Mouse (Mus musculus) embryonic stem cell, embryonic (primary cell): ENCODE data around the gene Ckmt1.

Source experiments
- CTCF ChIA-PET, 4 experiments: fragments of 300-600 bp in 2 of 4; fragments of 350-600 bp in 2 of 4; sonication (Branson Sonifier 250); formaldehyde crosslinking; loops; one replicate each; lab custom pipeline; 2022; ENCODE audit warnings: inconsistent platforms in 2 of 4; lab: Charles Lee
- POLR2A ChIA-PET, 4 experiments: fragments of 300-600 bp in 2 of 4; fragments of 350-600 bp in 2 of 4; sonication (Branson Sonifier 250); formaldehyde crosslinking; loops; one replicate each; lab custom pipeline; 2022; ENCODE audit warnings: antibody characterized with exemption in 4 of 4, inconsistent platforms in 1 of 4; lab: Charles Lee

The Ckmt1 gene

DNA sequence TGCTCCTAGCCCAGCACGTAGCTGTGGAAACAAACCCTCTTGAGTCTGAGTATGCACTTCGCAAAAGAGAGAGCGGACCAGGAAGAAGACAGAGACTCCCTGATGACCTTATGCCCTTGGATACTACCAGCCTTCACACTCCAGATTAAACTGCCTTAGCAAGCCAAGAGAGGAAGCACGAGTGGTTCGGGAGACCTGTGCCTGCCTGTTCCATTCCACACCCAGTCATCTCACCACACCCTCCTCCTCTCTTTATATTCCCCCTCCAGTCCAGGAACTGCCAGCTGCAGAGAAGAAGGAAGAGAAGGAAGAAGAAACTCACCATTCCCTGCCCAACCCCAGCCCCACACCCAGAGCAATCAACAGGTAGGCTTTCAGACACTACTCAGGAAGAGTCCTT, at the start of gene Ckmt1:
TSS of gene Ckmt1 (plus strand) at position 221 of the 400 bp plus-strand sequence.
- ChIA-PET POLR2A (interaction anchor here in 2 of 4 experiments (0.8 to 2.3 kb wide), 20 partner anchors 10 to 449 kb away, joined by 3 to 15 read pairs (median 3); partner anchors contain the start of genes Catsper2 (in 2 of the 2), Pdia3 (in 2 of the 2), Adal (in 1 of the 2) and Frmd5 (in 1 of the 2)), CTCF (interaction anchor here in 2 of 4 experiments (0.6 to 1.3 kb wide), 3 partner anchors 36 to 68 kb away, joined by 3 to 5 read pairs (median 3); partner anchors contain the start of gene Map1a (in 1 of the 2))

DNA sequence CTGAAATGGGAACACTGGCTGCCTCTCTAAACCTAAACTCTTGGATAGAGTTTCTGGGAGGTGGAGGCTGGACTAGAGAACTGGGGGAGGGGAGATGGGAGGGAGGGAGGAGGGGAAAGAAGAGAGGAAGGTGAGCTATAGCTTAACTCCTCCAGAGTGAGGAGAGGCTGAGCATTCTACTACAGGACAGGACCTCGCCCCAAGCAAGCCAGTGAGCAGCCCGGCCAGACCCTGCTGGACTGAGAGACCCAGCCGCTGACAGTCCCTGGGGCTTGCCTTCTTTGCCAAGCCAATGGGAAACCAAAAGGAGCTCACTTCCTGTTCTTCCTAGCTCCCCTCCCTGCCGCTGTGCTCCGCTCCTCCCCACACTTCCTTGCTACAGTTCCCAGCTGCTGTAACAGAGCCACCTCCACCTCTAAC, 48.5 kb upstream of the Ckmt1 start:
- CTCF ChIA-PET, result interaction anchor here in 3 of 4 experiments (0.6 to 1.7 kb wide), 5 partner anchors 10 to 1704 kb away, joined by 3 to 4 read pairs (median 3); partner anchors contain the start of gene Map1a (in 1 of the 3)
- POLR2A ChIA-PET, result interaction anchor here (0.6 to 2.9 kb wide), 21 partner anchors 9 to 1400 kb away, joined by 3 to 13 read pairs (median 4); partner anchors contain the start of genes Map1a (in 3 of the 4), Lcmt2 (in 1 of the 4), Trp53bp1 (in 1 of the 4) and Tubgcp4 (in 1 of the 4)

DNA sequence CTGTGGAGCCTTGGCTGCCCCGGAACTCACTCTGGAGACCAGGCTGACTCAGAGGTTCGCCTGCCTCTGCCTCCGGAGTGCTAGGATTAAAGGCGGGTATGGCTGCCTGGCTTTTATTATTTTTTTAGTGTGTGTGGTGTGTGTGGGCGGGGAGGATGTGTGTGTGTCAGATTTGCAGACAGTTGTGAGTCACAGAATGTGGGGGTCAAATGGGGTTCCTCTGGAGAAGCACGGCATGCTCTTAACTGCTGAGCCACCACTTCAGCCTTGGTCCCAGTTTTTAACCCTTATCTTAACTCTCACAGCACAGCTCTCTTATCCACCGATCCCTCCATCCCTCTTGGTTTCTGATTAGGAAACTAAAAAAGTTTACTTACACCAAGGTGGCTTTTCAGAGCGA, 41.2 kb upstream of the Ckmt1 start:
- CTCF ChIA-PET, result interaction anchor here in 1 of 4 experiments (0.6 kb wide), 1 partner anchor 653 kb away, joined by 3 read pairs; no protein-coding TSS in a partner anchor

DNA sequence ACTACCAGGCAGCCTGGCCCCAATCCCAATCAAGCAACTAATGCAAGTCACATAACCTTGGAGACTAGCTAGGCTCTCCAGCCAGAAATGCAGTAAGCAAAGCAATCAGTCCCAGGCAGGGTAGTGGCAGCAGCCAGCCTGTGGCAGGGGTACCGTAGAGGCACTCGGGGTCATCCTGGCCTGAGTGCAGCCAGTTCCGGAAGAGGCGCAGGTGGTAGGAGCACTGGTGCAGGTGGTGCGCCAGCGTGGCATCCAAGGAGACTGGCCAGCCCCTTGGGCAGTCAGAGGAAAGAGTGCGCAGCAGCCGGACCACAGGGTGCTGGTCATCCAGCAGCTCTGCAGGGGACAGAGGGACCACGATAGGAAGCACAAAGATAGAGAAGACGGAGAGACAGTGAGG, 34.5 kb upstream of the Ckmt1 start:
- POLR2A ChIA-PET, result interaction anchor here in 1 of 4 experiments (1.5 to 3.3 kb wide), 2 partner anchors 11 to 18 kb away, joined by 3 to 14 read pairs; no protein-coding TSS in a partner anchor
- CTCF ChIA-PET, result interaction anchor here in 1 of 4 experiments (1.5 kb wide), 1 partner anchor 14 kb away, joined by 3 read pairs; no protein-coding TSS in a partner anchor

More for the DNA sequence above, 41.2 kb upstream of the Ckmt1 start:
- POLR2A ChIA-PET, result interaction anchor here in 2 of 4 experiments (0.6 to 1.6 kb wide), 3 partner anchors 10 to 864 kb away, joined by 3 to 6 read pairs (median 3); no protein-coding TSS in a partner anchor

DNA sequence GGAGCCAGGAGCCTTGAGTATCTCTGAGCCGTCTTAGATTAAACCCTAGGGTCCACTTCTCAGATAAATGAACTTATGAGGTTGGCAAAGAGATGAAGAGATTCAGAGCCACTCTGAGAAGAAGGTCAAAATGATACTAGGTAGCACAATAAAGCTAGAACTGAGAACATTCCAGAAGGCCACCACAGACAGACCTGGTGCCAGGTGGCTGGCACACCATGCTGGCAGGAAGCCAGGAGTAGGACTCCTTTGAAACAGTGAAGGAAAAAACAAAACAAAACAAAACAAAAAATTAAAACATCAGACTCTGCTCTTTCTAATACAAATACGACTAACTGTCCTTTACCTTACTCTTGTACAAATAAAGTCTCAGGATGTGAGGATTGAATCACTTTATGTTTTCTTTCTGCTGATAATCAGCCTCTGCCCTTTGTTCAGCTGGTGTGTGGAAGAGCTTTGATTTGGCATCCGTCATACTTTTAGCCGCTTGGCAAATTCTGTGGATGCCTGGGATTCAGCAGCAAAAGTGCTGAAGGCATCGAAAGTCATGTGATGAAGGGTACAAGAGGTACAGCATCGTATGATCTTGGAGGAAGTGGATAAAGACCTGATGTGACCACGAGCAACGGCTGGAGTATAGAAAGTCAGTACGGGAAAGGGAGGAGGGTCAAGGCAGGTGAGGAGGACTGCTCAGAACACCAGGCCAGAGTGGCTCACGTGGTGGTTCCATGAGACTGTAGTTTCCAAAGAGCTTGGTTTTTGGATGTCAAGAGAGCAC, 33.6 kb upstream of the Ckmt1 start:
- ChIA-PET CTCF (interaction anchor here in 3 of 4 experiments (0.8 to 1.5 kb wide), 3 partner anchors 14 to 73 kb away, joined by 3 to 5 read pairs (median 3); no protein-coding TSS in a partner anchor), POLR2A (interaction anchor here in 2 of 4 experiments (0.8 to 3.3 kb wide), 4 partner anchors 10 to 184 kb away, joined by 3 to 14 read pairs (median 3); partner anchors contain the start of genes Adal (in 1 of the 2) and Lcmt2 (in 1 of the 2))

DNA sequence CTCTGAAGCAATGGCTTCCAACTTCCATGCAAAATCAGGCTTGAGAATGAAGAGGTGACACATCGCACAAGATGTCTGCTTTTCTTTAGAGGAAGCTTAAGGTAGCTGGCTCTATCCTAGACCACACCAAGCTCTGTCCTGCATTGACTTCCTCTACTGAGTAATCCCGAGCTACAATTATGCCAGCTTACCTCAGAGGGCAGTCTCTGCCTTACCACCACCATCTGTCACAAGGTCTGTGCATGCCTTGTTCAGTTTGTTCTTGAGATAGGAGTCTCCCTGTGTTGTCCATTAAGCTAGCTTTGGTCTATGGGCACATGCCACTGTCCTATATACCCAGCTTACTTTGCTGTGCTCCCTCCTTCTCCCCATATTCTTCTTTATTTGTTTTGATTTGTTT, 28.0 kb upstream of the Ckmt1 start:
- ChIA-PET POLR2A (no interaction called here), CTCF (no interaction called here)

DNA sequence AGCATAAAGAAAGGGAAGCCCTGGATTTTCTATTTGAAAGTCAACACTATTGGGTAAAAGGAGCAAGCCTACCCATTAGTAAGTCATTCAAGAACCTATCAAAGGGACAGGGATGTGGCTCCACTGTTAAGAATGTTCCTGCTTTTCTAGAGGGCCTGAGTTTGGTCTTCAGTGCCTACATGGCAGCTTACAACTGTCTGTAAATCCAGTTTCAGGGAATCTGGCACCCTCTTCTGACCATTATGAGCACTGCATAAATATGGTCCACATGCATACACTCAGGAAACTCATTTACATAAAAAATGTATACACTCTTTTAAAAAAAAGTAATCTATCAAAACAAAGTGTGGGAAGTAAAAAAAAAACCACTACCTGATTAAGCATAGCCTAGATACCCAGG, 18.5 kb upstream of the Ckmt1 start:
- ChIA-PET POLR2A (interaction anchor here in 1 of 4 experiments (0.6 kb wide), 1 partner anchor 34 kb away, joined by 5 read pairs; no protein-coding TSS in a partner anchor), CTCF (interaction anchor here in 3 of 4 experiments (0.6 to 1.7 kb wide), 7 partner anchors 15 to 272 kb away, joined by 3 to 8 read pairs (median 3); no protein-coding TSS in a partner anchor)

DNA sequence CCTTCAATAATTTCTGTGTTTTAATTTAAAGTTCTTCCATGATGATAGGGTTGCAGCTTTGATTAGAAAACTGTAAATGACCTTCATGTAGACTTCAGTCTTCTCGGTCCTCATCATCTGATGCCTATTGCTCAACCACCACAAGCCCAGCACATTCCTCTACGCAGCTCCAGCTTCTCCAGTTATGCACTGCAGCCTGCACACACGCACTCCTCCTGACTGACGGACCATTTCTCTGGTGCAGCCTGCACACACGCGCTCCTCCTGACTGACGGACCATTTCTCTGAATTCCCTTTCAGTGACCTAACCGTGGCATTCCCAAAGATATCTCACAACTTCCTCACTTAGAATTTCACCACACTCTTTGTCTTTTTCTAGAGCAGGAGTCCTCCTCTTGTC, 4.4 kb upstream of the Ckmt1 start:
- CTCF ChIA-PET, result no interaction called here
- POLR2A ChIA-PET, result interaction anchor here in 2 of 4 experiments (0.8 to 2.6 kb wide), 5 partner anchors 10 to 213 kb away, joined by 3 to 12 read pairs (median 4); partner anchors contain the start of gene Adal (in 1 of the 2)

DNA sequence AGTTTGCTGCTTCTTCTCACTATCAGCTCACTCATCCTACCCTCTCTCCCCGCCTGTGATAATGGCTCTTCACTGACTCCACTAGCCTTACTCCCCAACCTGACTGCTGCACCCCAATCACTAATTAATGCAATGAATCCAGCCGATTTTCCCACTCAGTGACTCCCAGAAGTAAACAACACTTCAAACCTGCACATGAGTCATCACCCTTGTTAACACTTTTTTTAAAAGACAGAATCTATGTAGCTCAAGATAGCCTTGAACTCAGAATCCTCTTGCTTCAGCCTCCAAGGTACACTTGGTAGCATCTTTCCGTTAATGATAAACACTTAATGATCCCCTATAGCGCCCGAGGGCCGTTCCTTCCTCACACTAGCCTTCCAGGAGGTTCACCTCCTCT, 3.1 kb upstream of the Ckmt1 start:
- POLR2A ChIA-PET, result interaction anchor here in 2 of 4 experiments (1.1 to 2.6 kb wide), 7 partner anchors 8 to 215 kb away, joined by 3 to 12 read pairs (median 4); partner anchors contain the start of genes Adal (in 1 of the 2) and Zscan29 (in 1 of the 2)
- CTCF ChIA-PET, result interaction anchor here in 1 of 4 experiments (0.8 kb wide), 1 partner anchor 14 kb away, joined by 3 read pairs; no protein-coding TSS in a partner anchor

DNA sequence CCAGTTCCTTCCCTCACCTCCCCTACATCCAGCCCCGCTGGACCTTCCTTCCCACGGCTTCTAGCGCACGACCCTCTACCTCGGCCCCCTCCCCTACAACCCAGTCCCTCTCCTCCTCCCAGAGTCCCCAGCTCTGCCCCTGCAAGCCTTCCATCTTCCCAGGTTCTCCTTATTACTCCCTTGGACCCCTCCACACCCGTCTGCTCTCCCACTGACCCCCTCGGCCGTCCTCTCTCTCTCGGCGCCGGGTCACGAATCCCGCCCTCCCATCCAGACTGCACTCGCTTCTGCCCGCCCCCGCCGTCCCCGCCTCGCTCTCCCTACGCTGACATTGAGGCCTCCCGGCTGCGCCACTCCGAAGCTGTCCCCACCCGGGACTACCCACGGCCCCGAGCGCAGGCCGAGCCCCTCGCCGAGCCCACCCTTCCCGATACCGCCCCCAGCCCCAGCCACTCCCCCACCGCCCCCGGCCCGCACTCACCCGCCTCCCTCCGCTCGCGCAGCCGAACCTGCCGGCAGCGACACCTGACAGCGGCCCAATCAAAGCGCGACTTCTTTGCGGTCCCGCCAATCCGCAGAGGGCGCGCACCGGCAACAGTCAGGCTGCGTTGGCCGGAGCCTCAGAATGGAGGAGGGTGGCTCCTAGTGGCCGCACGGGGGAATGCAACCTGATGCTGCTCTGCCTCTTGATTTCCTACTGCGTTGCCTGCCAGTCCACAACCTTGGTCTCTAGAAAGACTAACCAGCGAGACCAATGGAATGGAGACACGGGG, 2.5 kb upstream of the Ckmt1 start, which contains the start of gene Ppip5k1:
TSS of gene Ppip5k1 (minus strand) at position 577 of the 773 bp plus-strand sequence.
- CTCF ChIA-PET, result interaction anchor here in 1 of 4 experiments (0.7 to 1.2 kb wide), 2 partner anchors 55 to 176 kb away, joined by 3 to 5 read pairs; no protein-coding TSS in a partner anchor
- POLR2A ChIA-PET, result interaction anchor here in 2 of 4 experiments (1.0 to 2.6 kb wide), 9 partner anchors 9 to 184 kb away, joined by 3 to 12 read pairs (median 4); partner anchors contain the start of gene Zscan29 (in 1 of the 2)

DNA sequence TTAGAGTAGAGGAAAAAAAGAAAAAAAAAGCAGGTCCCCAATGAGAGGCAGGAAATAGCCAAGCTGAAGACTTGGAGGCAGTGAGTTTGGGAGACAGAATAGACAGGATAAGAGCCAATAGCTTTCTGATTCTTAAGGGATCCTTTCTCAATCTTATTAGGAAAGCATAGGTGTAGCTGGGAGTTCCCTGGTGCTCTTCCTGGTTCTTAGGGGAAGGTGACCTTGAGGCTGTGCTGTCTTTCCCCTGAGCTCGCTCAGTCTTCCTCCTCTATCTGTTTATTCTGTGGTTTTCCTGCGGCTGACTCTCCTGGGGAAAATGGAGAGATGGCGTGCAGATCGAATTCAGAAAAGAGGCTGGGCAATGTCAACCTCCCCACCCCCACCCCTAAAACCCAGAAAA, 447 bp downstream of the Ckmt1 start:
- ChIA-PET POLR2A (interaction anchor here in 3 of 4 experiments (0.6 to 2.3 kb wide), 26 partner anchors 9 to 468 kb away, joined by 3 to 15 read pairs (median 4); partner anchors contain the start of genes Catsper2 (in 2 of the 3), Pdia3 (in 2 of the 3), Adal (in 1 of the 3) and Frmd5 (in 1 of the 3)), CTCF (interaction anchor here in 3 of 4 experiments (0.6 to 1.4 kb wide), 6 partner anchors 15 to 69 kb away, joined by 3 to 10 read pairs (median 4); partner anchors contain the start of gene Map1a (in 1 of the 3))

DNA sequence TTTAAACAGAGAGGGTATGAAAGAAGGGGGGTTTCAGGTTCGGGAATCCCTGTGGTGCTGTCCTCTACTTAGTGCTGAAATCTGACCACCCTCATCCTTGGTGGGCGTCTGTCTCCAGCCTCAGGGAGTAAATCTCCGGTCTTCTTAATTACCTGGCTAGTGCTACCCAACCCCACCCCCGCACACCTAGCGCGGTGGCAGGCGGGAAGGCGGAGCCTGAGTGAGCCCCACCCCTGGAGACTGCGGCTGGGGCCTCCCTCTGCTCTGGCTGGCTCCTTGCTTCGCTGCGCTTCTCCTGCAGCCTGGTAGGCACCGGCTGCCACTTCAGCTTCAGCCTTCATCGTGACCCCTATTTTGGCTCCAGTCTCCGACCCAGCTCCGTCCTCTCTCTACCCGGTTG, 867 bp downstream of the Ckmt1 start:
- ChIA-PET POLR2A (interaction anchor here (0.6 to 2.3 kb wide), 28 partner anchors 9 to 513 kb away, joined by 3 to 15 read pairs (median 4); partner anchors contain the start of genes Catsper2 (in 2 of the 4), Pdia3 (in 2 of the 4), Tubgcp4 (in 2 of the 4) and Adal (in 1 of the 4)), CTCF (interaction anchor here in 3 of 4 experiments (0.6 to 1.4 kb wide), 6 partner anchors 16 to 69 kb away, joined by 3 to 10 read pairs (median 3); partner anchors contain the start of gene Map1a (in 1 of the 3))

DNA sequence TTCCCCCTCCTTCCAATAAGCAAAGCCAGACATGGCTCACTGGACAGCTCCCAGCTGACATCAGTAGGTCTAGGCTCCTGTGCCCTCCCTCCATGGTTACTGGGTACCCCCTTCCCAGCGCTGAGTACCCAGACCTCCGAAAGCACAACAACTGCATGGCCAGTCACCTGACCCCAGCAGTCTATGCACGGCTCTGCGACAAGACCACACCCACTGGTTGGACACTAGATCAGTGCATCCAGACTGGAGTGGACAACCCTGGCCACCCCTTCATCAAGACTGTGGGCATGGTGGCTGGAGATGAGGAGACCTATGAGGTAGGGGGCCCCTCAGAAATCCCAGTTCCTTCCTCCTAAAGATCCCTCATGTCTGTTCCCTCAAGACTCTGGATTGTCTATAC, 1.9 kb downstream of the Ckmt1 start:
- ChIA-PET CTCF (no interaction called here), POLR2A (interaction anchor here in 2 of 4 experiments (0.6 to 2.3 kb wide), 9 partner anchors 12 to 219 kb away, joined by 3 to 15 read pairs (median 3); partner anchors contain the start of genes Tubgcp4 (in 2 of the 2), Adal (in 1 of the 2), Catsper2 (in 1 of the 2) and Lcmt2 (in 1 of the 2))

DNA sequence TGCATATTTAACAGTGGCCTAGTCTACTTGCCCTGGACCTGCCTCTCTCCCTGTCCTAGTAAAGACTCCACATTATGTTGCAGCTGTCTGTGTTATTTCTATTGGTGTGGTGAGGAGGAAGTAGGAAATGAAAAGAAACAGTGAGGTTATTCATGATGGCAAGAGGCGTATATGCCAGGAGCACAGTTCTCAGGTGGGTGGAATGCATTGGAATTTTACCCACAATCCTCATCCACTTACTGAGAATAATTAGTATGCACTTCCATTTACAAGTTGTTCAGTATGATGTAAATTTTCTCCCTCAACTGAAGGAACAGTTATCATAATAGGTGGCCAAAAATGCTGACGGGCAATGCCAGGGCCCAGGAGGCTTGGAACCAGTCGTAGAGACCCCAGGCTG, 6.1 kb downstream of the Ckmt1 start:
- CTCF ChIA-PET, result interaction anchor here in 1 of 4 experiments (0.9 to 1.4 kb wide), 2 partner anchors 33 to 160 kb away, joined by 3 read pairs; no protein-coding TSS in a partner anchor
- POLR2A ChIA-PET, result interaction anchor here in 1 of 4 experiments (1.7 to 2.1 kb wide), 2 partner anchors 10 to 14 kb away, joined by 4 to 5 read pairs; no protein-coding TSS in a partner anchor

DNA sequence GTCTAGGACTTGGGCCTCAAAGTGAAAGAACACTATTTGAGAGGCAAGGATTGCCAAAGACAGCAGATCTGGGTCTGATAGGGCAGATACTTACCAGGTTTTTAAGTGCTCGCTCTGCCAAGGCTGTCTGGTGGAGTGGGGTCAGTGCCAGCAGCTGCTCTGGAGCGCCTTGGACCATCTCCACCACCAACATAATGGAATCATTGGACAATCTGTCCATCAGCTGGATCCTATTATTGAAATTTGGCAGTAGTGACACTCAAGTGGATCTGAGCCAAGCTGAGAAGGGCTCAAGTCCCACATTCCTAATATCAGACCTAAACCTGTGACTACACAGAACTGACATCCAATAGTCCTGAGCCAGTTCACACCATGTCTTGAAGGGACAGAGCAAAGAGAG, 11.3 kb downstream of the Ckmt1 start:
- POLR2A ChIA-PET, result no interaction called here

DNA sequence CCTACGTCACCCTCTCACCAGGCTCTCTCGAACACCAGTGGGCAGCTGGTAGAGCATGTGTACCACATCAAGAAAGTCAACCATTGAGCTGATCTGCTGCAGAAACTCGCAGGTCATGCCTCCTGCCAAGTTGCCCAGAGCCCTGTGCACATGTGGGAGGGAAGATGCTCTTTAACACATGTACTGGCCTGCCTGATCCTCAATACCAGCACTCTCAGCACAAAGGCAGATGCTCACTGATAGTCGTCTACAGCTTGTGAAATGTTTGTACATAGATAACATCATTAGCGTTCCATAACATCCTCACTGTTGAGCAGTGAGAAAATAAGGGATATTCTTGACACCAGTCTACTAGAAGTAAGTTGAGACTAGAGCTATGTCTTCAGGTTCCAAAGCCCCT, 13.4 kb downstream of the Ckmt1 start:
- POLR2A ChIA-PET, result interaction anchor here in 1 of 4 experiments (0.6 to 1.4 kb wide), 3 partner anchors 12 to 440 kb away, joined by 3 read pairs; partner anchors contain the start of gene Map1a
- CTCF ChIA-PET, result no interaction called here

More for the DNA sequence above, 11.3 kb downstream of the Ckmt1 start:
- CTCF ChIA-PET, result no interaction called here
